Mouse (Mus musculus) induced T-regulatory cell, adult 2 months (primary cell): ENCODE measurements around the gene Hnrnpd.

Experiments
- DNase-seq: peaks from one replicate; pipeline ENCODE4 v3.0.0-alpha.2; 2012; ENCODE audit warnings: low read depth

Gene Hnrnpd

GRCm38 (mm10) chr5:99959236-99959936 is 19.4 kb downstream of the Hnrnpd start:
- DNase-seq = peak; percentile 6

- DNase-seq = peak; percentile 5
Measured at GRCm38 (mm10) chr5:99958666-99959065, 20.1 kb downstream of the Hnrnpd start.

DNA sequence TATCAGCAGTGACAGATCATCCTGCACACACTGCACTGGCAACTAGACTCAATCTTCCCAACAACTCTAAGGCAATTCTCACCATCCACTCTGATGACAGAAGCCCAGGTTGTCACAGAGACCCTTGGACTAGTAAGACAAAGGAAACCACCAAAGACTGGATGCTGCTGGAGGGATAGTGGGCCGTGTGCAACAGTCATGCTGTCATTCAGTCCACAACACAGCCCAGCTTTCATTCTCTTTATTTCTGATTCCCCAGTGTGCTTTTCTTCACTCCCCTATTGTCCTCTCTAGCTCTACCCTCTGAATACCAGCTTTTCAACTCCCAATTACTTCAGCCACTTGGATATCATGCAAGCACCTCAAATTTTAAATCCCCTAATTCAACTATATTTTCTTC is 24.9 kb downstream of the Hnrnpd start:
- DNase-seq = no peak

DNA sequence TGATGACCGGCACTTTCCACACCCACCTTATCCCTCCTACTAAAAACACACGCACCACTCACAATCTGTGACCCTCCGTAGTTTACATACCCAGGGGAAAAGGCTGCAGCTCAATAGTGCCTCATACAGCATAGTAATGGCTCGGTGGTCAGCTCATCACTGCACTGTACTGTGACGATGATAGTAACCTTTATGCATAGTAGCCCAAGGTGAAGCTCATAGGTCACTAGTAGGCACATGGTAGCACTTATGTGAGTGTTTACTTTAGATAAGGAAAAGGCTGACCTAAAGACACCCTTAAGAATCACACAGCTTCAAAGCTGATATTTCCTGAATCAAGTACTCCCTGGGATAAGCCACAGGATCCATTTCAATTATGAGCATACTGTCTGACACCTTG is 26.2 kb downstream of the Hnrnpd start:
- no peak for DNase-seq

DNA sequence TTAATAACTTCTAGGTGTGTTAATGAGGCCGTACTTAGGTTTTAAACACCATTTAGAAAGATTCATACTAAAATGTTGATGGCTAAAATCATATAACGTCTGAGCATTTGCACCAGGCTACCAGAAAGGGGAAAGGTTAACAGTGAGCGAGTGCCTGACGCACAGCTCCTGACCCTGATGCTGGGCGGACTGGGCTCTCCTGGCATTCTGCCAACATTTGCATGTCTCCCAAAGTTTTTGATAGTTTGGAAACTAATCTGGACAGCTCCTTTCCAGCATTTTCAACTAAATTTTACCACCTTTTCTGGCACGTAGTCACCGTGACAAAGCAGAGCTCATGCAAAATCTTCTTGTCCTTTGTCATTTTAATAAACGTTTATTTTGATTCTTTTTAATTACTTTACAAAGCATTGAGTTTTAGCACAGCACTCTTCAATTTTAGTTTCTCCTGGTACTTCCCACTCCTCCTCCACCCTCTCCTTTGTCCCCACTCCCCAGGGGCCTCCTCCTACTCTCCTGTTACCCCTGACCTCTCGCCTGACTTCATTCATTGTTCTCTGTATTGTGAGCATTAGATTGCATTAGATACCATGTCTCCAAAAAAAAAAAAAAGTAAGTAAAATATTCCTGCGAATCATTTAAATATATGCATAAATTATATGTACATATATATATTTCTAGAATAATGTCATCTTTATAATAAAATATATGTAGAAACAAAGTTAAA is 36.8 kb downstream of the Hnrnpd start:
- DNase-seq = no peak

DNA sequence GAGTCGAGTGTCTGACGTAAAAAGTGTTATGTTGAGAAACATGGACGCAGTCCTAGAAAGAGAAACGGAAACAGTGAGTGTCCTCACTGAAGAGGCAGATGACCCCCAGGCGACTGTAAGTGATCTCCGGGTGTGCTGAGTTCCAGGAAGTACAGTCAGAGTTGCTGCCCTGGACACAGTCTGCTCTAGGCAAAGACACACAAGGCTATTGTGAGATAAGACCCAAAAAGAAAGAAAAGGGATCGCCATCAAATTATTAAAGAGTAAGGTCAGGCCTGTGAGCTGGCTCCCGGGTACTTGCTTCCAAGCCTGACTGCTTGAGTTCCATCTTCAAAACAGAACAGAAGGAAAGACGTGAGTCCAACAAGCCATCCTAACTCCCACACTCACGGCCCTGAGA is 37.5 kb downstream of the Hnrnpd start:
- DNase-seq = no peak

- DNase-seq = no peak
Measured at GRCm38 (mm10) chr5:99939440-99939839, 39.3 kb downstream of the Hnrnpd start.

DNA sequence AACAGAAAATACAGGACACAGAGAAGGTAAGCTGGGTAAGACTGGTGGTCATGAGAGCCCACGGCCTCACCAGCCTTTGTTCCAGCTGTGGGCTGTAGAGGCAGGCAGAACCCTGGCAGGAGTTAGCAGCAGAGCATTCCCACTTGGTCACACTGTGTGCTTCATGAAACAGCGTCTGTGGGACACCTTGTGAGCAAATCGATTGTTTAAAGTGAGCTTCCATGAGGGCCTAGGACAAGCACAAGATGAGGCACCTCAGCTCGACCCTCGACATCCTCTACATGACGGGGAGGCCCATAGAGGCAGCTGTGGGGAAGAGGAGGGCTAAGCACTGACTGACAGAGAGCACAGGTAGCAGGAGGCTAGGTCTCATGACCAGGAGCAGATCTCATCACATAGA is 46.8 kb downstream of the Hnrnpd start:
- DNase-seq = no peak

DNA sequence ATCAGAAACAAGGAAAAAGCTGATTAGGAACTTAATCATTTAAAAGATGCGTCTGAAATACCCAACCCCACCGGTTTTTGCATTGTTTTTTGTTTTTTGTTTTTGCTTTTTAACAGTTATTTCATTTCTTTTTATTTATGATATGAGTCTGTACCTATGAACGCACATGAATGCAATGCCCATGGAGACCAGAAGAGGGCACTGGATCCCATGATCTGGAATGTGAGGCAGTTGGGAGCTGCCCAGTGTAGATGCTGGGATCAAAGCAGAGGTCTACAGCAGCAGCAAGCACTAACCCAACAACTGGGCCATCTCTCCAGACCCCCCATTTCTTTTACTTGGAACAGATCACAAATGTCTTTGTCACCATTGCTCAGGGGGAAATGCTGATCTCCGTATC is 50.8 kb downstream of the Hnrnpd start:
- DNase-seq = peak; percentile 68

GRCm38 (mm10) chr5:99922033-99922432 is 56.7 kb downstream of the Hnrnpd start:
- DNase-seq = no peak

- no peak for DNase-seq
Measured at GRCm38 (mm10) chr5:99915494-99915893, 63.2 kb downstream of the Hnrnpd start.

GRCm38 (mm10) chr5:99906181-99906956 is 72.4 kb downstream of the Hnrnpd start, which contains the start of gene Vamp9:
Gene Vamp9 (plus strand): TSS chr5:99906254.
- DNase-seq = peak; percentile 91
